Mouse (Mus musculus) frontal cortex, adult (tissue): Measurements from ENCODE around the gene Casp9.

Experiments used
- ATAC-seq: cut with Nextera tagmentation; 2 replicates; pipeline ENCODE4 v1.9.2; 2017; ENCODE audit warnings: mild to moderate bottlenecking, moderate library complexity, mixed read lengths; ENCODE audit not compliant: low TSS enrichment

Casp9 gene

DNA sequence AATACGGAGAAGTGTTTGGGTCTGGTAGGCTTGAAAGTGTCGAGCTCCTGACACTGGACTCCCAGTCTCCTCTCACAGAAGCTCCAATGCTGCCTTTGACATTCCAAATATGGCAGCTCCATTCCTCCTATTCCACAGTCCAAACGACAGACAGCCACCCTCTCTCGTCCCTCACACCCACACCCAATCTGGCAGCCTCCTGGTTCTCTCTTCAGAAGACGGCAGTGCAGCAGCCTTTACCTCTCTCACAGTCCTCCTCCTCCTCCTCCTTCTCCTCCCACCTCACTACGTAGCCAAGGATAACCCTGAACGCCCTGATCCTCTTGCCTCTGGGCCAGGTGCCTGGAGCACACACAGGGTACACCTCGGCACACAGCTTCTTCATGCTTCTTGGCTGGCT, 13.6 kb upstream of the Casp9 start:
- ATAC-seq, result peak; percentile 73

DNA sequence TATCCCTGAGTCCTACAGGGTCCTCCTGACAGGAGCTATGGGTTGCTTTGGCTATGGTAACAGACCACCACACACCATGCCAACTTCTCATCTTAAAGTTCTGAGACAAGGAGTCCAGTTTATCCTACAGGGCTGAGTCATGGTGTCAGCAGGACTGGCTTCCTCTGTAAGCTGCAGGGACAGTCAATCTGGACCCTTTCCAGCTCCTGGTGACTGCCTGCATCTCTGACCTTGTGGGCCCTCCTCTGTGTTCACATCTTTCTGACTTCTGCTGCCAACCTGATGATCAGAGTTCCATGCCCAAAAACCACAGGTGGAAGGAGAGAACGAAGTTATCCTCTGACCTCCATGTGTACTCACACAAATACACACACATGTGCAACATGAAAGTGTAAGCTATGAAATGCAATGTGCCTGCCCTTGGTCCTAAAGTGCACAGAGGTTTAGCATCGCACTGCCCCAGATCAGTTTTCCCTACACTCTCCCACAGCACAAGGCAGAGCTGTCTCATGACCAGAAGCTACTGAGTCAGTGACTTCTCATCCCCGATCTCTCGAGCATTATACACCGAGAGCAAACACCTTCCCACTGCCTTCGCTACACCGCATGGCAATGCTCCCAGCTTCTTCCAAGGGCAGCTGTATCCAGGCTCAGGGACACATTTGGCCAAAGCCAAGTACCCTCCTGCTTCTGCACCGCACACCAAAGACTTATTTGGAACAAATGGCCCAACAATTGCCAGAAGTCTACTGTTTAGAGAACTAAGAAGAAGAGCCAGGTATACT, 12.0 kb upstream of the Casp9 start:
- ATAC-seq, result no peak

DNA sequence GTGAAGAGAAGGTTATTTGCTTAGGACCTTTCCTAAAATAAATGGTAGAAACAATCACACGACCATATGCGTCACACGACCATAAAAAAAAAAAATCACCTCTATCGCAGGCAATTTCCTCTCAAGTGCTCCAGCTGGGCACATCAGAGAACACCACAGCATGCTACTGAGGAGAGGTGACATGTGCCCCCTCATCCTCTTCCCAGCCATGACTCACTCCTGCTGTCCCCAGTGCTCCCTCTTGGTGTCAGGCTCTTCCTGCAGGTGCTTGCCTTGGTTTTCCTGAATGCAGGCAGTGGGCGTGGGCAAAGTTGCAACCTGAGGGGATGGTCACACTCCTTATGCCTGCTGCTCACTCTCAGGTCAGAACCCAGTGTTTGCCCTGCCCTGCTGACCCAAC, 8.6 kb upstream of the Casp9 start:
- peak; percentile 63 for ATAC-seq

DNA sequence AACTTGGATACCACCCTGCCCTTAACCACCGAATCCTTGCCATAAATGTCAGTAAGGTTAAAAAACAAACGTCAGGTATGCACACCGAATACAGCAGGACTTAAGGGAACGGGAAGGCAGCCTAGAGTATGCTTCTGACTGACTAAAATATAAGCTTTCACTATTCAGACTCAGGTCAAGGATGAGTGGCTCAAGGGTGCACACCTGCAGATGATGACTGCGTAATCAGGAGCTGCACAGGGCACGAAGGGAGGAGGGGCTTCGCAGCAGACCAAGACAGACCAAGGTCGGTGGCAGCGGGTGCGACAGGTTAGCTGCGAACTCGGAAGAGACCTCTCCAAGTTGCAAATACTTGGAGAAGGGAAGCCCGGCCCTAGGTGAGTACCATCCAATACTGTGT, 7.3 kb upstream of the Casp9 start:
- no peak for ATAC-seq

DNA sequence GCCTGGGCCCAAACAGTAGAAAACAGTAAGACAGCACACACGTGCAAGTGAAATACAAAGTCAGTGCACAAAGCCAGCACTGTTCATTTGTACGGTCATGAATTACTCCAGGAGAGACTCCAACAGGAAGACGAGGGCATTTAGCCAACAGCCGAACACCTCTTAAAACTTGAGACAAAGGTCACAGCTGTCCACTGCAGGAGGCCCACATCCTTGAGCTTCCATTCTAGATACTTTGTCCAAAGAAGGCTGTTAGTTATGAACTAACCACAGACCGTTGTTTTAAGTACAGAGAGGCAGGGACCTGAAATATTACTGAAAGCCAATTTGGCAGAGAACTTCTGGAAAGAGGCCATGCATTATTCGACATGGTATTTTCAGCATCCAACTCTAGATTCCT, 6.4 kb upstream of the Casp9 start:
- no peak for ATAC-seq

DNA sequence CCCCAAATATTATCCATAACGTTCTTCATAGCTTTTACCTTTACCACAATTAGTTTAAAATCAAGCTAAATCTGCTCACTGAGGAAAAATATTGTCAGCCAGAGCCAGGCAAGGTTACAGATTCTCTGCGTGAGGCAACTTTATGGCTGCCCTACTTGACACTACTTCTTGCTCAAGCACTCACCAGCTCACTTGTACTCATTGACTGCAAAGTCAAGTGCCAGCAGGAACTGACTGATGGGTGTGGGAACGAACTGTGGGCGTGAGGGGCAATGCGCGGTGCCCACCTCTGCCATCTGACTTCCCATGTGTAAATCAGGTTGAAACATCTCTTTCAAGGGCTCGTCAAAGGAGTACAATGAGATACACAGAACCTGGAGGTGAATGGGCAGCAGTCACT, 6.0 kb upstream of the Casp9 start:
- ATAC-seq, result no peak

DNA sequence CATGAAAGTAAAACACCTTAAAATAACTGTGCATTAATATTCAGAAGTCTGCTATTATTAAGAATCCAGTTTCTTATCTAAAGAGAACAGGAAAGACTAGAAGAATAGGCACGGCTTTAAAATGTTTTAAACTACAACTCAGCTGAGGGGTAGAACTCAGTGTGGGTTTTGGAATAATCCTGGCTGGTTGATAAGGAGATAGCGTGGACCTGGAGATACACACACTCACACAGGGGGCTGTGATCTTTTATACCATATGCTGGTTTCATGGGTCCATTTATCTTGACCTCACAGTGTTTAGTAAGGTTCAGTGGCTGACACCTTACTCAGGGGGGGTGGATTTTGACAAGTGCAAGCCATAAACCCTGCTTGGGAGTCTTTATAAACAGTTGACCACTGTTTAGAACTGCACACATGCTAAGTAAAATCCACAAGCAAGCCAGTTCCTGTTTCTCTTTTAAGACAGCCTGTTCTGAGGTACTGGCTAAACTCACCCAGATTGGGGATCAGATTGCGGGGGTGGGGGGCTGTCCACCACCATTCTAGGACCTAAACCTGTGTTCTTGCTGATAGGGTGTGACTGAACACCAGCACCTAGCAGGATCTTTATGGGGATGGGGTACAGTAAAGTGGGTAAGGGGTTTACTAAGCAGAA, 3.7 kb upstream of the Casp9 start:
- no peak for ATAC-seq

DNA sequence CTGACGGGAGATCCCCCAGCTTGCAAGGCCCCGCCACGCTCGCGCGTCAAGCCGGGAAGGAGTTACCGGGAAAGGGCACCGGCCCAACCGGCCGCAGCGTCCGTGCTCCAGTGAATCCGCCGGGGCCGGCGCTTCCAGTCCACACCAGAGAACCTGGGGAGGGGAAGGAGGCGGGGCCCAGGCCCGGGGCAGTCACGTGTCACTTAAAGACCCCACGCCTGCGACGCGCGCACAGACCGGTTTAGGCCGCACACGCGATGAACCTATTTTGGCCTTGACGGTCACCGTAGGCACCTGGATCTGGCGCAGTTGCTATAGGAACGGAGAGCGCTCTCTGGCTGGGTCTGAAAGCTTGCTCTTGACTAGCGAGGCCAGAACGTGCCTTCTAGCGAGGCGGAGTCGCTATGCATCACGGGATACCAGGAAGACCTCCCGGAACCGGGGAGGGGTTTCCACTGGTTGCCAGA, 2.9 kb upstream of the Casp9 start, which contains the start of gene Dnajc16:
Gene Dnajc16 (minus strand): TSS at position 408 of the 467 bp plus-strand sequence.
- peak; percentile 71 for ATAC-seq

DNA sequence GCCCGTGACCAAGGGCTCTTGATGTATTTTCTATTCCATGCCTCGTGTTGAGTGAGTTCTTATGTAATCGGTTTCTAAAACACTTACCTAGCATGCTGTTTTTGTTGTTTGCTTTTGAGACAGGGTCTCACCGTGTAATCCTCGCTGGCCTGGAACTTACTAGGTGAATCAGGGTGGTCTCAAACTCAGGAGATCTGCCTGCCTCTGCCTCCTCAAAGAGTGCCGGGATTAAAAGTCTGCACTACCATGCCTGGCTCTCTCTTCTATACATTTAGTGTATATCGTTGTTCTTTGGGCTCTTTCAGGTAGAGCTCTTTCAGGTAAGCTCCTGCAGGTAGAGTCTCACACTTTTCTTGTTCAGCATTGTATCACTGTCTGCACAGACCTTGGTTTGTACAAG, 1.9 kb upstream of the Casp9 start:
- no peak for ATAC-seq

DNA sequence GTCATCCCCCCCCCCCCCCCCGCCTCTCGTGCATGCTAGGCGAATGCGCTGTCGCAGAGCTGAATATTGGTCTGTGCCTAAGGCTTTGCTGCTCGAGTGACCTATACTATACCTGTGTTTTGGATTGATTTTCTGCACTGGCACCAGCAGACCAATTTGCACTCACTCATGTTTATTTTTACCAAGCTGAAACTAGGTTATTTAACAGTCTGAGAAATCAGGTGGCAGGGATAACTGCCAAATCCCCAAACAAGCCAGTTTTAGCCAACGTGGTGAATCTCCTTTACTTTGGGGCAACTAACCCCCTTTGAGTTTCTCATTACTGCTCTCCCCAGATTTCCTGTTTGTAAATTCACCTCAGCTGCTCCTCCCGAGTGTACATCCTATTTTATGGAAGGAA, 1.5 kb upstream of the Casp9 start:
- ATAC-seq, result no peak

DNA sequence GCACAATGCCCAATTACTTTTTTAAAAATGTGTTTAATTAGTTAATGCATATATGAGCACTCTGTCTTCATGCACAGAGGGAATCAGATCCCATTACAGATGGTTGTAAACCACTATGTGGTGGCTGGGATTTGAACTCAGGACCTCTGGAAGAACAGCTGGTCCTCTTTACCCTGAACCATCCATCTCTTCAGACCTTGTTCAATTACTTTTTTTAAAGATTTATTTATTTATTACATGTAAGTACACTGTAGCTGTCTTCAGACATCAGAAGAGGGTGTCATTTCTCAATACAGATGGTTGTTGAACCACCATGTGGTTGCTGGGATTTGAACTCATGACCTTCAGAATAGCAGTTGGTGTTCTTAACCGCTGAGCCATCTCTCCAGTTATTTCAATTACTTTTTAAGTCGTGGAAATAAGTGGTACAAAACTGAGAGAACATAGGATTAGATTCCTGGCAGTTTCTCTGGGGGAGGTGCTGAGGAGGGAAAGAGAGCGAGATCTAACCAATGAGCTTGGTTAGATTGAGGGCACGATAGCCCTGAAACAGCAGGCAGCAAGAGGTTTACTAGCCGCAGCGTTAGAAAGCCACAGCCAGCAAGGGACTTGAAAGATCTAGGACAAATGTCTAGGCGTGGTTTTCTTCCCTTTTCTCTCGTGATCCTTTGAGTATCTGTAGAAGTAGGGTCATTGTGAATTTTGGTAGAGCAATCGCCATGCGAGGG, 694 bp upstream of the Casp9 start:
- 0 out of 2 replicates have a peak, but pooled peaks have one; percentile 0 for ATAC-seq

DNA sequence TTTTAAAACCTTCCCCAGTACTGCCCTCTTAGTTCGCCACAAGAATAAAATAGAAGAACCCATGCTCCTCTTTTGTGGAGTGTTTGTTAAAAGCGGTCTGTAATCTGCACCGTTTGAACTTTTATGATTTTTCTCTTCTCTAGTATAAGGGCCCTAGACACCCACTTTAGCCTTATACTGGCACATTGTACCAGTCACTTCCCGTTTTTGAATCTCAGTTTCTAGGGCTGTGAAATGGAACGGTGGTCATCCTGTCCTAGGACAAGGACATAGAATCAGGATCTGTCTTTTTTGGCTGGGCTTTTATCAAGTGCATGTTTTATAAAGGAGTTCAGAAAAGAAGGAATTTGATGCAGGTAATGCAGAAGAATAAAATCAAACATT, 732 bp downstream of the Casp9 start:
- no peak for ATAC-seq

DNA sequence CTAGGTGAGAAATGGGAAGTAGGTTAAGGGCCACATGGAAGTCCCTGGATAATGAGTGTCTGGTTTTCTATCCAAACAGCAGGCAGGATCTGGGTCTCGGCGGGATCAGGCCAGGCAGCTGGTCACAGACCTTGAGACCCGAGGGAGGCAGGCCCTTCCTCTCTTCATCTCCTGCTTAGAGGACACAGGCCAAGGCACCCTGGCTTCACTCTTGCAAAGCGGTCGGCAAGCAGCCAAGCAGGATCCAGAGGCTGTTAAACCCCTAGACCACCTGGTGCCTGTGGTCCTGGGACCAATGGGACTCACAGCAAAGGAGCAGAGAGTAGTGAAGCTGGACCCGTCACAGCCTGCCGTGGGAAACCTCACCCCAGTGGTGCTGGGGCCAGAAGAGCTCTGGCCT, 2.9 kb downstream of the Casp9 start:
- no peak for ATAC-seq

DNA sequence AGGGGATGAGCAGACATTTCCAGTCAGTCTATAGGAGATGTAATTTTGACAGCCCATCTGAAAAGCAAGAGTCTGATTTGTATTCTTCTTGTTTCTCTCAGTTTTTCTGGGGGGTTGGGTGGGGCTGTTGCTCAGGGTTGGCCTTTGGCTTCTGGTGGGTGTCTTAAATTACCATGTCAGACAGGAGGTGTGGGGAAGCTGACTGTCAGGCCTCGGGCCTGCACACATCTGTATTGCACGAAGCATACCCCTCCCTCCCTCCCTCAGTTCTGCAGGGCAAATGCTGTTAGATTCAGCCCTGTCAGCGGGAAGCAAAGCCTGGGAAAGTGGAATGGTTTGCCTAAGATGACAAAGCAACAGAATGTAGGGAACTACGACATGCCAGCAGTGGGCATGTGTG, 3.5 kb downstream of the Casp9 start:
- no peak for ATAC-seq

DNA sequence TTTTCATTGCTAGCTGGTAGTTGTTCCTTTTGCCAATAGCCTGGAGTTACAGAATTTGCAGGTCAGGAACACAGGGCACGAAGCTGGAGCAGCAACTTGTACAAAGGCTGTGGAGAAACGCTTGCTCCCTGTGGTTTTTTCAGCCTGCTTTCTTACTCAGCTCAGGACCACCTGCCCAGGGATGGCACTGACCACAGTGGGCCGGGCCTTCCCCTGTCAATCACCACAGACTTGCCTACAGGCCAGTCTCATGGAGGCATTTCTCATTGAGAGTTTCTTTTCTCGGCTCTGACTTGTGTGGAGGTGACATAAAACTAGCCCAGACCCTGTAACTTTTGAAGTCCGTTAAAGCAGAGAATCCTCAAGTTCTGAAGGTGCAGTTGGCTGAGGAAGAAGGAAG, 4.1 kb downstream of the Casp9 start:
- ATAC-seq, result no peak

DNA sequence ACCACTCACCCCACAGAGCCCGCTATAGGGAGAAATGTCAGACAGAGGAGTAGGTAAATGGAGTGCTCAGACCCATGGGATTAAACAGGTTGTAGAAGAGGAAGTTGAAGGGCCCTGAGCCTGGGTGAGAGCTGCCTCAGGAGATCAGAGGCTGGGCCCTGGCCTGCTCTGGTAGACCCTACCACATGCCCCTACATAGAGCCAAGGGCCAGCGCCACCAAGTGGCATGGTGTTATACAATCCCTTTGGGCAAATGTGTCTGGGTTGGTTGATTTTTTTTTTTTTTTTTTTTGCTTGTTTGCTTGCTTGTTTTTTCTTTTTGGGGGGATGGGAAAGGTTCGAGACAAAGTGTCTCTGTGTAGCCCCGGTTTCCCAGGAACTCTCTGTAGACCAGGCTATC, 10.7 kb downstream of the Casp9 start:
- no peak for ATAC-seq

DNA sequence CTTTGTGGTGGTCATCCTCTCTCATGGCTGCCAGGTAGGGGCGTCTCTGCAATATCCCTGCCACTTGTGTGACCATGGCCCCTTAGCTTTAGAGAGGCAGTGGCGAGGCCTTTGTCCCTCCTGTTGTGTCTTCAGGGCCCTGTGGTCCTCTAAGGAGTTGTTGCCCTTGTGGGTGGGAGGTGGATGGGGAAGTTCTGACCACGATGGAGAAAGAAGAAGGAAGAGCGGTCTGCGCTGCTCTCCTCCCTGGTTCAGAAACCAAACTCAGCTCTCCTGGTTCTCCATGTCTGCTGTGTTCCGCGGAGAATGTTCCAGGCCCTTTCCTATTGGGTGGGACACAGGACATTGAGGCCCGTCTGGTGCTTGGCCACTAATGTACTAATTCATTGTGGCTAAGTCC, 12.5 kb downstream of the Casp9 start:
- ATAC-seq, result no peak

DNA sequence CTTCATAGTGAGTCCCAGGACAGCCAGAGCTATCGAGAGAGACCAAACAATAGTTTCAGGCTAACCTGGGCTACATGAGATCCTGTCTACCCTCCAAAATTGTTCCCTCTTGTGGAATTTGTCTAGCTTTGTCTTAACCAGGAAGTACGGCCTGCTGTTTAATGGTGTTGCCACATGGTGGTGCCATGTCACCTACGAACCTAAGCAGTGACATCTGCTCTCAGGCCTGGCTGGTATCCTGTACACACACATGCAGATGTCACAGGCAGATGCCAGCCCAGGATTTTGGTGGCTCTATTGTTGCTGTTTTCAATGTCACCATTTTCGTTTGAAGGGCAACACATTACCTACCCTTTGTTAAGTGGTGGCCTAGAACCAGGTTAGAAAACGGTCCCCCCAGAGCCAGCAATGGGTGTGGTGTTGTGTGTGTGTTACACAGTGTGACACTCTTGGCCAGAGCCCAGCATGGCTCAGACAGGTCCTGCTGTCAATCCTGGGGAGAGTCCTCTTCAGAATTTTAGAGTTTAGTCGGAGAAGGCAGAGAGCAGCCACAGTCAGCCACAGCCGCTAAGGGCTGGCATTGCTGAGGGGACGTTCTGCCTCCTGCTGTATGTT, 16.5 kb downstream of the Casp9 start:
- ATAC-seq, result peak; percentile 84; the same call in 1 of the 2 replicates

DNA sequence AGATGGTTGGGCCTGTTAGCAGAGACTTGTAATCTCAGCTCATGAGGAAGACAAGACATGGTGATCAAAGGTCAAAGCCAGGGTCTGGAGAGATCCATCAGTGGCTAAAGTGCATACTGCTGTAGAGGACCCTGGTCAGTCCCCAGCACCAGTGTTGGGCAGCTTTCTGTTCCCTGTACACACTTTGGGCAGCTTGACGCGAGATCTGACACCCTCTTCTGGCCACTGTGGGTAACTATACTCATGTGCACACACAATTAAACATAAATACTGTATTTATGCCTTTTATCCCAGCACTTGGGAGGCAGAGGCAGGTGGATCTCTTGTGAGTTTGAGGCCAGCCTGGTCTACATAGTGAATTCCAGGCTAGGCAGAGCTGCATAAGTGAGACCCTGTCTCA, 17.6 kb downstream of the Casp9 start:
- no peak for ATAC-seq

DNA sequence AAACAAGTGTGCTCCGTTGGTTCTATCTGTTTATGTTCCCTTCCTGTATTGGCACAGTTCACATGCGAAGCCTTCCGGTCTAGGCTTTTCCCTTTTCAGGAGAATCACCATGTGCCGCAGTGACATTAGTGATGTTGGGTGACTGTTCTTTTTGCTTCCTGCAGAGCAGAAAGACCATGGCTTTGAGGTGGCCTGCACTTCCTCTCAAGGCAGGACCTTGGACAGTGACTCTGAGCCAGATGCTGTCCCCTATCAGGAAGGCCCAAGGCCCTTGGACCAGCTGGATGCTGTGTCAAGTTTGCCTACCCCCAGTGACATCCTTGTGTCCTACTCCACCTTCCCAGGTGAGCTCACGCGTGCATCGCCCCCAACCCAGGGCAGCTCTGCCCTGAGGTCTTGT, 18.0 kb downstream of the Casp9 start:
- ATAC-seq, result no peak

DNA sequence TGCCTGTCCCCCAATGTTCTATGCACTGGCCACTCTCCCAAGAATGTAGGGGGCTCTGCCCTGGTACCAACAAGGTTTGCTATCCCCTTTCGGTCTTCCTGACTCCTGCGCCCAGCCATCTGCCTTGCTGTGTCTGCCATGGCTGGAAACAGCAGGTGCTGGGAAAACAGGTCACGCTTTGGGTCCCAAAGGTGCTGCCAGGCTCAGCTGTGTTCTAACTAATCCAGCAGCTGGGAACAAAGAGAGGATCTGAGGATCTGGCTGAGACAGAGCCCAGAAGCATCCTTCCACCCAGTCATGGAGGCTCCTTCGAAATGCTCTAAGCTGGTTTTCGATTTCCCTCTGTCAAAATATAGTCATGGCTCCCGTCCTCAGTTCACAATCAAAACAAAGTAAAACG, 22.9 kb downstream of the Casp9 start:
- ATAC-seq, result no peak
